Mouse (Mus musculus) adrenal gland, adult (tissue): ENCODE results near the gene Rpusd4.

Source experiments
- DNase-seq, 2 experiments: peaks; one replicate each; pipeline ENCODE4 v3.0.0; 2022 to 2023; ENCODE audit warnings: low spot score in 1 of 2; ENCODE audit not compliant: inconsistent age in 2 of 2

Rpusd4 gene

DNA sequence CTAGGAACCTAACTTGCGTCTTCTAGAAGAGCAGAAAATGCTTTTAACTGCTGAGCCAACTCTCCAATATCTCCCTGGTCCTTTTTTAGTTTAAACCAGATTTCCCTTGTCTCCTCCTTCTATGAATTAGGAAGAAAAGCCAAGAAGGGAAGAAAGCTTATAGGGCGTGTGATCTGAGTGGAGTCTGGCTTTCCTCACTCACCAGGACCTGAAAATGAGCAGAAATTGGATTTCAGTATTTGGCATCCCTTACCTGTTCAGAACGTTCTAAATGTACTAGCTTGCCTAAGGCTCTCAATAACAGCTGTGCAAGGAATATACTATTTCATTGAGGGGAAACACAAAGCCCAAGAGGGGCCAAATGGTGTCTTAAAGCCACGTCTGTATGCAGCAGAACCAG is 16.7 kb downstream of the Rpusd4 start:
- no peak for DNase-seq

DNA sequence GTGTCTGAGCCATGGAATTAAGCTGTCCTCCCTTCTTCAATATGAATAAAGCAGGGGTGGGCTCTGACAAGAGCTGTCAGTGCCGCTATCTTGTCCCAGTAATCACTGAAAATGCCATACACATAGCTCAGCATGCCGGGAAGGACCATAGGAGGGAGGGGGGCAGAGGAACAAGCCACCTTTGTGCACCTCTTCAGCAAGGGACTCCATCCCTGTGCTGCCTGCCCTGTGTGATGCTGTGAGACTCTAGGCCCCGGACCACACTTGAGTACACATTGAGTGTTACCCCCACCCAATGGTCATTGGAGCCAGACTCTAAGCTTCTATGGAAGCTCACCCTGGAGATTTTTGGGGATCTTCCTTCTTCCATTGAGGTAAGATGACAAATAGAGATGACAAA is 18.7 kb downstream of the Rpusd4 start:
- no peak for DNase-seq

DNA sequence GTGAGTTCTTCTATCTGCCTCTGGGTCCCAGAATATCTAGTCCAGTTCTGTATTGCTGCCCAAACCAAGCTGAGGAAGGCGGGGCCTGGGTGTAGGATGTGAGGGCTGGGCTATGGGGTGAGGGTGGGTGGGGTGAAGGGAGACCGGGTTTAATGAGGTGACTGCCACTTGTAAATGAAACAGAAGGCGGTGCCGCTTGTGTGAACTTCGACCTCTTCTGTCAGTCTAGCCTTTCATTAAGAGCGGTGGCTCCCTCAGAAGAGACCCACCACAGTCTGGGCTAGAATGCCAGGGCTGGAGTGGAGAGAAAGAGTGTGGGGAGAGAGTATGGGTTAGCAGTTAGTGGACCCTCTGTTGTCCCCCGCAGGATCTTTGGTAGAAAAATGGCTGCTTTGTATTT is 22.3 kb downstream of the Rpusd4 start:
- no peak for DNase-seq

DNA sequence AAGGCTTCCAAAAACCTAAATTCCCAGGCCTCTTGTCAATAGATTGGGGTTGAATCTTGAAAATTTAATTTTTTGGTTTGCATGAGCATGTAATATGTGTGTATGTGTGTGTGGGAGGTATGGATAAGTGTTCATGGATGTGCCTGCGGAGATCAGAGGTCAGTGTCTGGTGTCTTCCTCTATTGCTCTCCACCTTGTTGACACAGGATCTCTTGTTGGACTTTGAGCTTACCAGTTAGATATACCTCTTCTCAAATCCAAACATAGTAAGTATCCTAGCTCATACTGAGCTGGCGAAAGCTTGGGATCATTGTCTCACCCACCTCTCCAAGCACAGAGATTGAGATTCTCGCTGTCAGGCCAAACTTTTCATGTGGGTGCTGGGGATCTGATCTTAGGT is 22.8 kb downstream of the Rpusd4 start:
- no peak for DNase-seq

DNA sequence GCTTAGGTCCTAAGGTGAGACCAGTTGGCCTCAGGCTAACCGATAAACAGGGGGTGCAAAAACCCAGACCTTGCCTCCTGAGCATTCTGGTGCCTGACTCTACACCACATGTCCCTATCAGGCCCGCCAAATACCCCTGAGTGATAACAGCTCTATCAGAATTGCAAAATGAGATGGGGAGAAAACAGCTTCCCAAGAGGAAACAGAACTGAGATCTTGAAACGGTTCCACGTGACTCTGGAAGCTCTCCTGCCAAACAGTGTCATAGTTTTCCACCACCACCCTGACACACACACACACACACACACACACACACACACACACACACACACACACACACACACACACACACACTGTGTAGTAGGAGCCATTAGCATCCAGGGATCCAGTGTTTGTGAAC is 23.3 kb downstream of the Rpusd4 start:
- DNase-seq, result no peak

DNA sequence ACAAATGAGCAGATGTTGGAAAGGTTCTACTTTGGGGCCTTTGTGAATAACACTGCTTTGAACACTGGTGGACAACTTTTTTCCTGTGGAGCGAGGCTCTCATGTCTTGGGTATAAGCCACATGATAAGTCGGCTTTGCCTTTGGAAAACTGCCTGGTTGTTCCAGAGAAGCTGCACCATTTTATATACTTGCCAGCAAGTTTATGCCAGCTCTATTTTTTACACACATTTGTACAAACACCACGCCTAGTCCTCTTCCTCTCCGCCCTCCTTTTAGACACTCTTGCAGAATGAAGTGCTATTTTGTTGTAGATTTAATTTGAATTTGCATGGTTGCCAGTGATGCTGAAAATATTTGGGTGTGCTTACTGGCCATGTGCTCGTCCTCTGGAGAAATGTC is 25.8 kb downstream of the Rpusd4 start:
- DNase-seq, result no peak

DNA sequence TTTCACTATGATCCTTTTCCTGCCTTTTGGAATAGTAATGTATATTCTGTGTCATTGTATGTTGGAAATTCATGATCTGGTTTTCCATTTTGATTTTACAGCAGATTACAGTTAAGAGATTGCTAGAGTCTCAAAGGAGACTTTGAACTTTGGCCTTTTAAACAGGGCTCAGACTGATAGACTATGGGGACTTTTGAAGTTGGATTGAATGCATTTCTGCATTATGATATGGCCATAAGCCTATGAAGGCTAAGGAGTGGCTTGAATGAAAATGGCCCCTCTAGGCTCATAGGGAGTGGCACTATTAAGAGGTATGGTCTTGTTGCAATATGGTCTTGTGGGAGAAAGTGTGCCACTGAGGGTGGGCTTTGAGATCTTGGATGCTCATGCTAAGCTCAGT is 30.1 kb downstream of the Rpusd4 start:
- DNase-seq, result no peak

DNA sequence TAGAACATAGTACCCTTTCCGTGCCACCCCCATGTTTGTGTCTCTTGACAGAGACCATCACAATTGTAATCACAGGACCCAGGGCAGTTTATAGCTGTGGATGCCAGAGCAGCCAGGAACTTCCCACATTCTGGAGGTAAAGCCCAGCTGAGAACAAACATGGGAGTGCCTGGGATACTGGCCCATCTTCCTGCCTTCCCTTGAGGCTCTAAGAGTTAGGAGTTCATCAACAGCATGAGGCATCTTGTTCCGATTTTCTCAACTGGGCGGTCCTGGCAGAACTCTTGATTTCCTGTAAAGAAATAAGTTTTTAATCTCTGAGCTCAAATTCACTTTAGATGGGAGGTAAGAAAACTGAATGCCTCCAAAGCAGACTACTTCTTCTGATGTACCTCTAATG is 34.5 kb downstream of the Rpusd4 start:
- no peak for DNase-seq

DNA sequence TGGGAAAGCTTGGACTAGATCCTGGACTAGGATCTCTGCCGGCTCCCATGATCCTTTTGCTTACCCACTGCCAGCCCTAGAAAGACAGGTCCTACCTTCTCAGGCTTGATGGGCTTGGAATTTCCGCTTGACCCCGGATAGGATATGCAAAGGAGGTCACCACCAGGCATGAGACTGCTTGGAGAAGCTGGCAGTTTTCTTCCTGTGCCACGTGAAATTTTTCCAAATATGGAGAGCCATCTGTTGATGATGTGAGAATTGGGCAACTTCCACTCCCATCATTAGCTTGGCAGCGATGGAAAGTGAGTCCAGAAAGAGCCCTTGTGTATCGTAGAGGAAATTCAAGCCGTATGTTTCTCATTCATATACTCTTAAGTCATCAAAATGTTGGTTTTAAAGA is 39.8 kb downstream of the Rpusd4 start:
- DNase-seq, result no peak

DNA sequence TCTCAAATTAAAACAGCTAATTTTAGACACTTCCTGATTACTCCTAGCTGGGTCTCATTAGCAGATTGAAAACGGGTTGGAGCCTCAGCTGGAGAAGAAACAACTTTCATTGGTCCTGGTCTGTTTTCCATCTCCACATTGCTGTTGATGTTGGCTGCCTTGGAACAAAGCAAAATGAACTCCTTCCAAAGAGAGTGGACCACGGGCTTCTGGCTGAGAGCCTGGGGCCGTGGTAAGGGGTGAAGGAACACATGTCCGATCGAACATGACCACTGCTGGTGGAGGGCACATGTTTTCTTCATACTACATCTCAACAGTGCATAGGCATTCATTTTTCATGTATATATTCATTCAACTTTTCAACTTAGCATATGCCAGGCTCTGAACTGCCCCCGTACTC is 42.7 kb downstream of the Rpusd4 start:
- no peak for DNase-seq

DNA sequence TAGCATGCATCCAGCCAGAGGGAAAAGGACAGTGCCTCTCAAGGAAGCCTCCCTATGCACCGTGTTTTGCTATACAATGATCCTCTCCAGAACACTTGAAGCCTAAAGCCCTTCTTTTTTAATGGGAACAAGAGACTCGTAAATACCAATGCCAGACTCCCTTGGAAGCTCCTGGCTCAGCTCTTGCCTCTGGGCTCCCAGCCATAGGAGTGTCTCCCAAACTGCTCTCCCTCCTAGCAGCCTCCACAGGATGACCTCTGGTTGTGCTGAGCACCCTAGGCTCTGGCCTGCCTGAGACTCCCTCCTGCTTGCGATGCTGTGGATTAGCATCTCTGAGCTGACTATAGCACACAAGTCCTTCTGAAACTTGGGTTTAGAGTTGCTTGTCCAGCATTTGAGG is 44.9 kb downstream of the Rpusd4 start:
- DNase-seq, result no peak

DNA sequence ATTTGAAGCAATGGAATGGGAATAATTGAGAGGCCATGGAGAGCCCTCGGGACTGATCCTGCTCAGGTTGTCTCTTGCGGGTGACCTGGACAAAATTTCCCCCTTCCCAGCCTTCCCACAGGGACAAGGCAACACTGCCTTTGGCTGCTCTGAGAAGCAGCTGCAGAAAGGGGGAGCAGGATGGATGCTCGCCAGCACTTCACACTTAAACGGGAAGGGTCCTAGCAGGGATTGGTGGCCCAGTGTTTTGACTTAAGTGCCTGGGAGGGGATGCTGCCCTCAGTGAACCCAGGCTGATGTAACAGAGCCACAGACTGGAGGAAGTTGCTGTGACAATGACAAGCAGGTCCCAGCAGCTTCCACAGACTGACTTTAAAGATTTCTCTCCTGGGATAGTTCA is 45.9 kb downstream of the Rpusd4 start:
- DNase-seq, result no peak

DNA sequence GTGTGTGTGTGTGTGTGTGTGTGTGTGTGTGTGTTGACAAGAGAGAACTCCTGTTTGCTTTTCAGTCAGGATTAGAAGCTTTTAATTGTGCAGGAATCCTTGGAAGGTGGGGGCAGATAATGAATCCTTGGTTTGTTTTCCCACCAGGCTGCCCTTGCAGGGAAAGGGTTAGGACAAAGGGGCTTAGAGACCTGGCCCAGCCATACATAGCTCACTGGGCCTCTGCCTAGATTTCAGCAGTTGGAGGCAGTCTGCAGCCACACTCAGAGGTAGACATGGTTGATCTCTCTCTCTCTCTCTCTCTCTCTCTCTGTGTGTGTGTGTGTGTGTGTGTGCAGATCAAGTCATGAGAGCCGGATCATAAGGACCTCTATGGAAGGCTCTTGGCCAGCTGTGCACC is 46.6 kb downstream of the Rpusd4 start:
- no peak for DNase-seq

DNA sequence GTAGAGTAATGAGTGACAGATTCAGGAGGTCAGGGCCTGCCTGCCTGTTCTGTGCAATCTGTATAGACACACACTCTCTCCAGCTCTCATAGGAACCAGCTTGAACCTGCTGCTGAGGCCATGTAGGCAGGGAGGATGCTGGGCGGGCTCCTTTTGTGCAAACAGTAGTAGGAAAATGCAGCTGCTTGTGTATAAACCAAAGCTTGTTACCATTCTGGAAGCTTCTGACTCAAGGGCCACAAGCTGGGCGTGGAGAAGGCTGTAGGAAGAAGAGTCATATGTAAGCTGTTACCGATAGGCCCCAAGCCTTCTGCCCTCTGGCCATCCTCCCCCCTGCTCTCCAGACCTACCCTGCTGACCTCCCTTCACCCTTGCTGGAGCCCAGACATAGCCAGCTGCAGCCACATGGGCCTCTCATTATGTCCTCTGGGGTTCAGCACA is 49.1 kb downstream of the Rpusd4 start:
- no peak for DNase-seq

DNA sequence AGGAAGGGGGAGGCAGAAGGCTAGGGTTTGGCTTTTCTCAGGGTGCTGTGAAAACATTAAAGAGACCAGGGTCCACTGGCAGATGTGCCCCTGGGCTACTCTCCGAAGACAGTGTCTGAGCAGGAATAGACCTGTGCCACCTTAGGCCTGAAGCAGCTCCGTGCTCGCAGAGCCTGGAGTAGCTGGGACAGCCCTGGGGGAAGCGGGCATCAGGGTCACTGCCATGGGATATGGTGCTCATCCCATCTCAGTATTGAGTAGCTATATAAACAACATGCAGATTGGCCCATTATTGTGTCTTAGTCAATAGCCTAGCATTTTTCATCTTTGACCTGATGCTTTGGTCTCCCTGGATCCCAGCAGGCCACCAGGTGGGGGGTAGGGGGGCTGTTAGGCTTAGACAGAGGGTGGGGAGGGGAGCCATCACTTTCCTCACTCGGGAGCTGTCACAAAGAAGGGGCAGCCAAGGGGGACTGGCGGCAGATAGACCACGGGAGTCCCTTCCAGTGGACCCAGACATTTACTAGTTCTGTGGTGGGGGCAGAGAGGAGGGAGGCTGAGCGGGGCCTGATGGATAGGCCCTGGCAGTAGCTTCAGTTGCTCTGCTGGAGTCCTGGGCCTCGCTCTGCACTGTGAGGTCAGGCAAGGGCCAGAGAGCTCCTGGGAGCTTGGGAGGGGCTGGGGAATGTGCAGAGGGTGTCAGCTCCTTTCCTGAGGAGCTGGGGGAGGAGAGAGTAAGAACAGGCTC is 49.7 kb downstream of the Rpusd4 start:
- DNase-seq, result no peak

DNA sequence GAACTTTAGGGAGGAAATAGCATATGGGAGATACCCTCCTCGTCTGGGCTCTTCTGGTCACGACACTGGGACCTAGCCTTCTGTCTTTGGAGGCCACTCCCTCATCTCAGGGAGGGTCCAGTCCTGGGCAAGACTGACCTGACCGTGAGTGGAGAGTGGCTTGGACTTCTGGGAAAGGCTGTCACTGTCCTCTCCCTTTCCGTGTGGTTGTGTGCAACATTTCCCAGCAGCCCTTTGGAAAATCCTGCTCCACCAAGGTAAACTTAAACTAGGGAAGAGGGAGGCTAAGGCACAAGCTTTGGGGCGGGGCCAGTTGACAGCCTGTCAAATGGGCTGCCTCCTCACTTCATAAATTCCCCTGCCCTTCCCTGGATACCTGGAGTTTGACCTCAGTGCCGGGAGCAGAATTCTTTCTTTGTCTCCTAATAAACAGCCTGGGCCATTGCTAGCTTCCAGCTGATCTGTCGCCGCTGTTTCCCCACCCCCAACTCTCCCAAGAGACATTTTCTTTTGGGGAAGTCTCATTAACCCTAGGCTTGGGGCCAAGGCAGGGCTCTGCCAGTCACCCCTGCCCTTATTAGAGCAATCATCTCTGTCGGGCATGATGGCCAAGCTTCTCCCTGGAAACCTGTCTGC is 51.0 kb downstream of the Rpusd4 start:
- DNase-seq, result peak in 1 of 2 experiments; percentile 51

DNA sequence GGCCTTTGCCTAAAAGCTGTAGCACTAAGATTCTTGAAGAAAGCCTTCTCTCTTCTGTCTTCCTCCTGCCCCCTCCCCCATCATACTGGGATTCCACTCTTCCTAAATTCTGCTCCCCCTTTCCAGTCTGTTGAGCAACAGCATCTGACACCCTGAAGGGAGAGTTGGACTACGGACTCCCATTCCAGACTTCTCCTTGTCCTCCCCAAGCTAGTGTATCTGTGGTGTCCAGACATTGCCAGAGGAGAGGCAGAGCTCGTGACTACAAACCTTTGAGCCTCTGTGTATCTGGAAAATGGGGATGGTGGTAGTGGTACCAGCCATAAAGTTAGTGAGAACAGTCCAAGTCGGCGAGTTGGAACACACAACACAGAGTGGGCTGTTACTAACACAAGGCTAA is 52.6 kb downstream of the Rpusd4 start:
- DNase-seq, result no peak

DNA sequence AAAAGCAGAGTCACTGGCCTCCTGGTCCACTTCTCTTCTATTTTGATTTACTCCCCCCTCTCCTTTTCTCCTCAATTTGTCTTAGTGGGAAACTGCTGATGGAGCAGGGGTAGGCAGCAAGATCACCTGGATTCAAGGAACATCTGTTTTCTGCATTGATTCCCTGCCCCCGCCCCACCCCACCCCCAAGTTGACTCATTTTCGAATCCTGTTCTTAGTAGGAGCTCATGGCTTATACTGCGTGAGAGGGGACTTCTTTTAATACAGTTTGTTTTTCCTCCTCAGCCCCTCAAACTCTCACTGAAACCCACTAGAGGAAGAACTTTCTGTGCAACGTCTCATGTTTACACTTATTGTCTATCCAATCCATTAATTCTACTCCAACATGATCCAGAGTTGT is 56.3 kb downstream of the Rpusd4 start:
- DNase-seq, result no peak

DNA sequence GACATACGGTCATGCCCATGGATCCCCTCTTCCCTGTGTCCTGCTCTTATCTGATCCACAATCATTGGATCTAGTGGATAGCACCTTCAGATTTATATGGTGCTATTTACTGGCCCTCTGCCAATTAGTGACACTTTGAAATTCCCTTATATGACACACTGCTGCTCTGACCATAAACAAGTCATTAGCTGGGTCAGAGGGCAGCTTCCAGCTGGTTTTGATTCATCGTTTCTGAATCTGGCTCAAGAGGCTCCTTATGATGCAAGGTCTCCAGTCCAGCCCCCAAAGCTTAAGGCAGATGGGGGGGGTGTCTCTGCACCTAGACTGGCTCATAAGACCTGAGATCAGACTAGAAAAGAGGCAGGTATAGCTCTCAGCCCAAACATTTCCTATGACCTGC is 56.9 kb downstream of the Rpusd4 start:
- no peak for DNase-seq

DNA sequence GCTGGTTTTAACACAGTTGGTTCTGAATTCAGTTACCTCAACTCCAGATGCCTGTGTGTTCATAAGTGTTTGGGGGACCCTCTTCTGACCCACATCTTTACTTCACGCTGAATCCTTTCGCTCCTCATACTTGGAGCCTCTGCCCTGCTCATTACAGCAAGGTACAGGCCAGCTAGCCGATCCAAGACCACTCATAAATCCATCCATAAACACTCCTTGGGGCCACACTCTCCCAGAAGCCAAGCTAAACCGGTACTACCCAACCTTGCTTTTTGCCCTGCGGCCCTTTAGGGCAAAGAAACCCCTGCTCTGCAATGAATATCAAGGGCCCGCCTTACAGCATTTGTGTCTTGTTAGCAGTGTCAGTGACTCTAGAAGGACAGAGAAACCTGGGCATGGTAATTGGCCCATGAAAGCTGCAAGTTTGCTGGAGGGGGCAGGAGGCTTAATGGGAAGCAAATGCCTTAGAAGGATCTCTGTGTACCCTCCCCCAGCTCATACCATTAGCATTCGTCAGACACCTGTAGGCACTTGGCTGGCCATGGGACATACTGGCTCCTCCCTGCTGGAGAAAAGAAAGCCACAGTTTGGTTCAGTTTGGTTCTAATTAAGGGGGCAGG is 59.1 kb downstream of the Rpusd4 start:
- DNase-seq, result no peak
